8 mouse cellular contexts compared by ENCODE assay signal in the genomic region with DNA sequence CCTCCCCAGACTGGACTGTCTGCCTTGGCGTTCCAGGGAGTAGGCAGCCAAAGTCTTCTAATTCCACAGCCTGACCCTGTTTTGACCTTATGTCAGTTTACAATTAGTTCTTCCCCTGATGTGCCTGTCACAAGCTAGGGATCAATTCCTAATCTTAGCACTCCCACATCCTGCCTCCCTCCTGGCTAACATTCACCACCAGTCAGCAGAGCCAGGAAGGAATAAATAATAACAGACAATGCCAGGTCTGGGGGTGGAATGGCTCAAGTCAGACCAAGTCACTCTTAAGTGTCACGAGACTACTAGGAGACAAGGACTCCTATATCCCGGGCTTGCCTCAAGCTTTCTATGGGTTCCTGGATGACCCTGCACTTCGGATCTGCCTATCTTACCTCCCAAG. TPM values are rescaled to one million over a fixed set of nuclear protein-coding genes. Genes with fewer than 3 reads are reported as not detected.
DNase-seq lines count a peak whose midpoint lies in the region; ATAC-seq and TF ChIP-seq lines count a peak whose summit lies in the region.

No protein-coding gene starts in this region.

- no peak overlapping the region; the same call in 1 of the 2 replicates for H3K4me2 ChIP-seq in forebrain, embryonic 14.5 days (ENCODE audit: low read length)
- no peak overlapping the region; the same call in 1 of the 2 replicates for H3K4me2 ChIP-seq in limb, embryonic 11.5 days (ENCODE audit: low read depth, severe bottlenecking)
- peak overlapping the region; percentile 78 for H3K4me2 ChIP-seq in midbrain, postnatal 0 days (ENCODE audit: low read depth, low read length, poor library complexity, severe bottlenecking)

- H3K27ac ChIP-seq in heart, embryonic 10.5 days: peak overlapping the region; percentile 85
- H3K27ac ChIP-seq in forebrain, embryonic 14.5 days (ENCODE audit: low read depth, low read length): no peak overlapping the region
- no peak overlapping the region for H3K27ac ChIP-seq in limb, embryonic 11.5 days (replicated peaks; ENCODE audit: low read depth, low read length)
- no peak overlapping the region for H3K27ac ChIP-seq in midbrain, postnatal 0 days (ENCODE audit: low read depth, low read length)

- TF ChIP-seq CTCF in midbrain, postnatal 0 days (IDR thresholded peaks at IDR 0.05): no peak

- DNase-seq in heart, embryonic 10.5 days (ENCODE audit: low spot score): no peak
- no peak for DNase-seq in heart, postnatal 14 days
- no peak for DNase-seq in forebrain, embryonic 14.5 days (ENCODE audit: low spot score)
- peak; percentile 28 for DNase-seq in limb, embryonic 11.5 days (ENCODE audit: low spot score)
- no peak for DNase-seq in midbrain, postnatal 0 days (ENCODE audit: low spot score)
- DNase-seq in gastrocnemius, postnatal 4 days (ENCODE audit: low spot score in 2 of 2): no peak
- DNase-seq in urinary bladder, adult 18-20 months (ENCODE audit: low spot score in 2 of 2): no peak
- DNase-seq in urinary bladder, postnatal 10 days (ENCODE audit: low spot score): no peak

- H3K27me3 ChIP-seq in heart, embryonic 10.5 days (ENCODE audit: insufficient read depth, poor library complexity, severe bottlenecking): no peaks in the 10 kb centered on the region
- H3K27me3 ChIP-seq in forebrain, embryonic 14.5 days (replicated peaks; ENCODE audit: control insufficient read depth, insufficient read depth, low read length): no peaks in the 10 kb centered on the region
- no peaks in the 10 kb centered on the region for H3K27me3 ChIP-seq in limb, embryonic 11.5 days (ENCODE audit: control insufficient read depth, insufficient read depth, low read length)
- no peaks in the 10 kb centered on the region for H3K27me3 ChIP-seq in midbrain, postnatal 0 days (ENCODE audit: insufficient read depth, low read length)

- intact Hi-C loops in heart, postnatal 14 days (cut with DNase I): no loop called here

- WGBS in heart, embryonic 10.5 days: 21% methylated on average over 4 of the region's 4 CpGs
- 25% methylated on average over 4 of the region's 4 CpGs for WGBS in forebrain, embryonic 14.5 days
- 17% methylated on average over 4 of the region's 4 CpGs for WGBS in limb, embryonic 11.5 days
- WGBS in midbrain, postnatal 0 days: 26% methylated on average over 4 of the region's 4 CpGs

- H3K4me1 ChIP-seq in heart, embryonic 10.5 days: peaks cover 50% of the 10 kb centered on the region
- peaks cover 29% of the 10 kb centered on the region for H3K4me1 ChIP-seq in forebrain, embryonic 14.5 days (ENCODE audit: control insufficient read depth, insufficient read depth, low read length)
- peaks cover 17% of the 10 kb centered on the region for H3K4me1 ChIP-seq in limb, embryonic 11.5 days (ENCODE audit: control insufficient read depth, insufficient read depth, low read length)
- H3K4me1 ChIP-seq in midbrain, postnatal 0 days (ENCODE audit: insufficient read depth, low read length): peaks cover 20% of the 10 kb centered on the region

- no peaks in the 10 kb centered on the region for H3K9me3 ChIP-seq in heart, embryonic 10.5 days
- H3K9me3 ChIP-seq in forebrain, embryonic 14.5 days (replicated peaks; ENCODE audit: control insufficient read depth, low read length): no peaks in the 10 kb centered on the region
- no peaks in the 10 kb centered on the region for H3K9me3 ChIP-seq in limb, embryonic 11.5 days (ENCODE audit: control insufficient read depth, low read length)
- no peaks in the 10 kb centered on the region for H3K9me3 ChIP-seq in midbrain, postnatal 0 days (ENCODE audit: low read length)

- H3K36me3 ChIP-seq in heart, embryonic 10.5 days: no peaks in the 10 kb centered on the region
- H3K36me3 ChIP-seq in forebrain, embryonic 14.5 days (ENCODE audit: control insufficient read depth, insufficient read depth, low read length): no peaks in the 10 kb centered on the region
- H3K36me3 ChIP-seq in limb, embryonic 11.5 days (ENCODE audit: control insufficient read depth, insufficient read depth, low read length): no peaks in the 10 kb centered on the region
- no peaks in the 10 kb centered on the region for H3K36me3 ChIP-seq in midbrain, postnatal 0 days (ENCODE audit: insufficient read depth, low read length)

- H3K9ac ChIP-seq in forebrain, embryonic 14.5 days (ENCODE audit: low read length): no peak overlapping the region
- H3K9ac ChIP-seq in limb, embryonic 11.5 days (ENCODE audit: low read length): no peak overlapping the region
- H3K9ac ChIP-seq in midbrain, postnatal 0 days (replicated peaks; ENCODE audit: low read length, poor library complexity, severe bottlenecking): no peak overlapping the region

- 0 out of 2 replicates have a peak, but pooled peaks have one; percentile 1 for ATAC-seq in forebrain, embryonic 14.5 days
- ATAC-seq in limb, embryonic 11.5 days (ENCODE audit: insufficient number of reproducible peaks, low FRiP score, low TSS enrichment, low read depth): no peak
- ATAC-seq in midbrain, postnatal 0 days (ENCODE audit: low FRiP score): no peak

- peak overlapping the region; percentile 90 for H3K4me3 ChIP-seq in heart, embryonic 10.5 days
- no peak overlapping the region for H3K4me3 ChIP-seq in forebrain, embryonic 14.5 days (ENCODE audit: low read depth, low read length)
- H3K4me3 ChIP-seq in limb, embryonic 11.5 days (ENCODE audit: low read depth, low read length): 0 out of 2 replicates have a peak overlapping the region, but pooled peaks have one; percentile 64
- peak overlapping the region; percentile 83; the same call in 1 of the 2 replicates for H3K4me3 ChIP-seq in midbrain, postnatal 0 days (ENCODE audit: low read depth, low read length)

RNA-seq across cellular contexts. Expression of gene Lpin1, which starts 20.8 kb away (rescaled TPM):
- 3.3 and 4.6 TPM in 2 replicates for polyA plus RNA-seq in heart, embryonic 10.5 days (2016; fragmentation: Nextera tagmentation; extraction: Ambion mirVana)
- 100 to 1,000 TPM; 130 to 137 TPM for total RNA-seq in heart, postnatal 14 days (2021)
- 11.6 and 15.1 TPM in 2 replicates for polyA plus RNA-seq in forebrain, embryonic 14.5 days (2014; fragmentation: Nextera tagmentation; extraction: Ambion mirVana)
- polyA plus RNA-seq in limb, embryonic 11.5 days (2014; fragmentation: Nextera tagmentation; extraction: Ambion mirVana): 7.1 and 7.3 TPM in 2 replicates
- total RNA-seq in midbrain, postnatal 0 days (2014; rRNA removed): 20.5 and 21.6 TPM in 2 replicates
- polyA plus RNA-seq in midbrain, postnatal 0 days (2015; fragmentation: Nextera tagmentation; extraction: Ambion mirVana): 11.6 and 12.1 TPM in 2 replicates
- total RNA-seq in gastrocnemius, postnatal 4 days (2021): 10 to 100 TPM; 24.8 to 27.1 TPM
